Mouse (Mus musculus) thymus, postnatal 10 days (tissue): ENCODE measurements around the gene Magix.

ENCODE experiments used
- DNase-seq, 2 experiments: peaks; one replicate each; pipeline ENCODE4 v3.0.0; 2021; ENCODE audit warnings: low spot score in 2 of 2

Magix gene

DNA sequence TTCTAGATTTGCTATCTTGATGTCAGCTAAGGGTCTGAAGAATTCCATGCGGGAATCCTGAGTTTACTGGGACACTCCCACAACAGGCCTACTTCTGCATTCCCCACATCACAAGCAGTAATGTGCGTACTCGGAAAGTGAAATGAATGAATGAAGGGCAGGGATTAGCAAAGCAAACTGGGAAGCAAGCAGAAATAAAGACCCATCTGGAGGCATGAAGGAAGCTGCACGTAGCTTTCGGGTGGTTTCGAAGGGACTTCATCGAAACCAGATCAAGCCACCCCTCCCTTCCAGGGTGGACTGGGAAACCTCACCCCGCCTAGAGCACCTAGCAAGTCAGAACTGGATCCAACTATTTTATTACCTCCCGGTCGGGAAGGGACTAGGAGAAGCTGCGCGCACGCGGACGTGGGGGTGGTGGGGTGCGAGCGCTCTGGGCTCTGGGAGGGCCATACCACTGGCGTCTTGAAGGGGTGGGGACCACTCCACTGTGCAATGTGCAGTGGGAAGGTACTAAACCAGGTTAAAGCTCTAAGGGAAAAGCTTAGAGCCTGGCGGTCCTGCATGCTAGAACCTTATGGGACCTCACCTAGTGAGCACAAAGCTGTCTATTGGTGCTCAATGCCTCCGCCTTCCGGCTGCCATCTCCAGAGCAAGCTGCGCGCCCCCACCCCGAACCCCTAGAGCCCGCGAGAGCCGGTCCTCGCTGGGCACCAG is 6.6 kb downstream of the Magix start:
- DNase-seq, result peak; percentile 23

DNA sequence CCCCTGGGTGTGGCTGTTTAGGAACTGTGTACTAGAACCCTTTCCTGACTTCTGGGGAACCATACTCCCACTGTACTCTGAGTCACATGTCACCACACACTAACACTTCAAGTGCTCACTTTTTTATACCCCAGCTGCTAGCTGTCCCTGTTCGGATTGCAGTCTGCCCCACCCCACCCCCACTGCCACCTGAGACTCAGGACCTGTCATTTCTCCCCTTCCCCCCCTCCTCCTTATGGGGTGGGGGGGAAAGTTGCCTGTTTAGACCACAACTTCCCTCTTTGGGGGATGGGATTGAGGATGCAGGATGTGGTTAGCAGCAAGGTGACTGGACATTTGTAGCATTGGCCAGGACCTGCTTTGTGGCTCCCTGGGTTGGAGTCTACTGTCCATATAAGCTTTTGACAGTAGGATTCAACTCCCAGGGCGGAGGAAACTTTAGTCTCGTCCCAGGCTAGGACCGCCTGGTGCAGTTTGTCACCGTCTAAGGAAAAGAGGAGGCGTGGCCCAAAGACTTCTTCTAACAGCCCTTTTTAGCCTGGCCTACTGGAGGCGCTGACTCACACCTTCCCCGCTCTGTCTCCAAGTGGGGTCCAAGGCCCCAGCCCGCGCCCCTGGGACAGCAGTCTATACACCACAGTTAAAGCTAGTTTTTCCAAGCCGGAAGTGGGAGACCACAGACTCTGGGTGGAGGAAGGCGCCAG is 7.3 kb downstream of the Magix start:
- DNase-seq, result peak; percentile 33 to 34

DNA sequence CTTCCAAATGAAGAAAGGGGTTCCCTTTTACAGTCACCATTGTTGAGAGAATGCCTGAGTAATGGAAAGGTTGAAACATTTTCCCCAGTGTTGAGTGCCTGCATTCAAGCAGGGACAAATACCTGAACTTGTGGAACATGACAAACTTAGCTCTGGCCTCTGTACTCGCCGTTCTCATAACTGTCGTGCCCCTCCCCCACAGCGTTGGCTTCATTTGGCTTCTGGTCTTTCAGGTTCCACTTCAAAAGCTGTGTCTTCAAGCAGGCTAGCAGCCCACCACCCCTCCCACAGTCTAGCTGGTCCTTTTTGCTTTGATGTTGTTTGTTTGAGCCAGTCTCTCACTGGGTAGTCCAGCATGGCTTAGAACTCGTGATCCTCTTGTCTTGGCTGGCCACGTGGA is 8.3 kb downstream of the Magix start:
- no peak for DNase-seq

DNA sequence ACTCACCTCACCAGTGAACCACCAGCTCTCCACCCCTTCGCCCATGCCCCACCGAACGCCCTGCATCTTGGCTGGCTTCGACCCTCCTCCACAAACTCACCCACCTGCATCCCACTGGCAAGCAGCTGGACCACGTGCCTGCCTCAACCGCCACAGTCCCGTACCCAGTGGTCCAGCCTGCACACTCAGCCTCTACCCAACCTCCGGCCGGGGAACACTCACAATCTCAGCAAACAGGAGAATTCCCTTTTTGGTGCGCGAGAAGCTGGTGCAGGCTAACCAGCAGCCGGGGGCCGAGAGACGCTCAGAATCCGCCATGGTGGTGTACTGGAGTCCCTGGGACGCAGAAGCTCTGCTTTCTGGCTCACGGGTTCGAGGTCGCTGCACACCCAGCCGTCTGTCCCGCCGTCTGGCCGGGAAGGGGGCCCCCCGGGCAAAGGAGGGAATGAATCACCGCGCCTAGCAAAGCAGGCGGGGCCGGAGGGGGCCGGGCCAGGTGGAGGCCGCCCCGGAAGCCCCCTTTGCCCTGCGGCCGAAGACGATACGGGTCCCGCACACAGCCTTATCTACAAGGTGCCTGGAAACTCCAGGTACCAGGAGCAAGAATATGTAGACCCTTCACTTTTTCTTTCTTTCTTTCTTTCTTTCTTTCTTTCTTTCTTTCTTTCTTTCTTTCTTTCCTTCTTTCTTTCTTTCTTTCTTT is 10.0 kb downstream of the Magix start, which contains the start of gene Plp2:
Gene Plp2 (minus strand): TSS at position 470 of the 703 bp plus-strand sequence.
- DNase-seq, result no peak

DNA sequence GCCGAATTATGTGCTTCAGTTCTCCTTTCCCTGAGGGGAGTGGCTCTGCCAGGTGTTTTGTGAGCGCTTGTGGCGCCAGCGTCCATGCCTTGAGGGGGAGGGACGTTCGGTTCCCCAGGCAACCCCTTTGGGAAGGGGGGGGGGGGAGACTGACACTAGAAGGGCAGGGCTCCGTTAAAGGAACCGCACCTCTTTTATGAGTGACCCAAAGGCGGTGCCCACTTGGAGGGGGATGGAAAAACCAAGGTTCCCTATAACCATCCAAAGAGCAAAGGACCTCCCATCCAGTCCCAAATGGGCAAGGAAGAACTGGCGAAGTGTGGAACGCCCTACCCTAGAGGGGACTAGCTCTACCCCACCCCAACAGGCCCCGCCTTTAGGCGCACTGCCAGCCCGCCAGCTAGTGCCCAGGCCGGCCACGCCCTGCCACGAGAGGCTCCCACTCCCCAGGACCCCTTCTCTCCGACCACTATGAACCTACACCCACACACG is 10.6 kb downstream of the Magix start:
- DNase-seq, result peak; percentile 20 to 26

DNA sequence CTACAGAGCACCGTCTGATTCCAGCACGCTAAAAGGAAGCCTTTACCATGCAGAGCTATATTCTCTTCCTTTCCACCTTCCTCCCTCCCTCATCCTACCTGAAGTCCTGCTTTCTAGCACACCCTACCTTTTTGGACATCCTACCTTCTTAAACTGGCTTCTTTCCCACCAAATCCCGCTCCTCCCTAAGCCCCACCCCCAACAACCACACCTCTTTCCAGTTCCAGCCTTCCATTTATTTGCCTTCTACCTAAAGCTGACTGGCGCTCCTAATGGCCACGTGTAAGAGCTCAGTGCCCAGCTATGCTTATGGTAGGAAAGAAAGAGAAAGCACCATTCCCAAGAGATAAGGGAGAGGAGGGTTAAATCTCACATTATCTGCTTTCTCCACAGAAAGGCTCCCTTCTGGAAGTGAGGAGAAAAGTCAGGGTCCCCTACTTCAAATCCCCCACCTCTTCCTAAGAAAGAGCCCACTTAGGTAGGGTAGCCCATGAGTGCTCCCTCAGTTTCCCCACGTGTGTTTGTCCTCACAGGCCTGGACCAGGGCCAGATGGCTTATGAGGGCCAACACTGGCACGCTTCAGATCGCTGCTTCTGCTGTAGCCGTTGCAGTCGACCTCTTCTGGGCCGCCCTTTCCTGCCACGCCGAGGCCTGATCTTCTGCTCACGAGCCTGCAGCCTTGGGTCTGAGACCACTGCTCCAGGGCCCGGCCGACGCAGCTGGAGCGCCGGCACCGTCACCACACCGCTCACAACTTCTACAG is 15.1 kb downstream of the Magix start:
- DNase-seq, result no peak

DNA sequence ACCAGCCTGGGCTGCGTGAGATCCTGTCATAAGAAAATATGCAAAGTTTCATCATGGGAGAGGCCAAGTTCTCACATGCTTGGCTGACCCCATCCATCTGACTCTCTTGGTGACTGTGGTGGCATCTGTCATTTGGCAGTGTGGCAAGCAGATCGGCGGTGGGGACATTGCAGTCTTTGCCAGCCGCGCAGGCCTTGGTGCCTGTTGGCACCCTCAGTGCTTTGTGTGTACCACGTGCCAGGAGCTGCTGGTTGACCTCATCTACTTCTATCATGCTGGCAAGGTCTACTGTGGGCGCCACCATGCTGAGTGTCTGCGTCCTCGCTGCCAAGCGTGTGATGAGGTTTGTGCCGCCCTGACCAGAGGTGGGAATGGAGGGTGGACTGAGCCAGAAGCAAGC is 16.3 kb downstream of the Magix start:
- no peak for DNase-seq

DNA sequence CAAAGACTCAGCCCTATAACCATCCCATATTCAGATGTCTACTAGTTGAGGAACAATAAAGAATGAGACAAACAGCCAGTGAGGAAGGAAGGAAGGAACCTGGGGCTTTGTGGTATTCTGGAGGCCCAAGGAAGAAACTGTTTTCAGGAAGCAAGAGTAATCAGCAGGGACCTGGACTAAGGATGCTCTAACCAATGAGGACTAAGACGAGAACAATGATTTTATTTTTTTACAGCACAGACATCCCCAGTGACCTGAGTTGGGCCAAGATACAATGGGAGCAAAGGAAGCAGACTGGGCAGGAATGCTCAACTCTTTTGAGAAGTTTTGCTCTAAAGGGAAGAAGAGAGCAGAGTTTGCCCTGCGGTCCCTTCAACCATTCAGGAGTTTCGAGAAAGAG is 18.1 kb downstream of the Magix start:
- no peak for DNase-seq

DNA sequence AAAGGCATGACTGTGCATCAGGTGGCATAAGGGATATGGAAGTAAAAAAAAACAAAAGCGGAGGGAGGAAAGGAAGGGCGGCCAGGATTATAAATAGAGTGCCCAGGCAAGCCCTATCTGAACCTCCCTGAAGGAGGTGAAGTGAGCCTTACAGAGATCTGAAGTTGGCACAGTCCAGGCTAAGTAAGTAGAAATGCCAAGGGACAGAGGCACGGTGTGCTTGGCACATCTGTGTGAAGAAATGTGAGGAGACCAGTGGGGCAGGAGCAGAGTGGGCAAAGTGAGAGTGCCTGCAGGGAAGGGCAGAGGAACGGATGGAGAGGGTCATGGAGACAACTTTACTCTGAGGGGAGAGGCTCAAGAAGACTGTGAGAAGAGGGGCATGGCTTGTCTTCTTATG is 20.0 kb downstream of the Magix start:
- DNase-seq, result no peak

DNA sequence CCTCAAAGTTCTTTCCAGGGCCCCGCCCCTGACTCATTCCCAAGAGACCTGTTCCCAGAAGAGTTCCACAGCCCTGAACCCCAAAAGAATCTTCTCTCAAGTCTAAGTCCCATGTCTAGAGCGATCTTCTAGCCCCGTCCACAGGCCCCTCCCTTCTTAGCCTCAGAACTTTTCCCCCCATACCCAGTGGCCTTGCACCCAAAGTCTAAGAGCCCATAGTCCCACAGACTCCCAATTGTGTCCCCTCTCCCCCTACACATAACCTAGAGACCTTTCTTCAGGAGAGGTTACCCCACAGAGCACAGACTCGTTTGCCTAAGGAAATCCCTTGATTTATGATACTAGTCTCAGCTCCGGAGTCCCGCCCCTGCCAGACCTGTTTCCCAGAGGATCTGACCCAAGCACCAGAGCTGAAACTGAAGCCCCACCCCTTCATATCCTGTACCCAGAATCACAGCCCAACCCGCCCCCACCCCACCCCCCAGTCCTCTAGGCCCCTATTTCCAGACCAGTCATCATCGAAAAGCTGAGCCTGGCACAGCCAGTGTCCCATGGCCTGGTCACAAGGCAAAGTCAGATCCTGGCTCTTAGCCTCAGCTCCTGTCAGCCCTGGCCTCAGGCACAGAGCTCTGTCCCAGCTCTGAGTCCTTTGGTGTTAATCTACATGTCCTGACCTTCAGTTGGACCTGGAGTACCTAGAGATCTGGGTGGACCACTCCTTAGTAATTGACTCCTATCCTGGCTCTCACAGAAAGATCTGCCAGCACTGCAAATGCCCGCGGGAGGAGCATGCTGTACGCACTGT is 22.1 kb downstream of the Magix start:
- no peak for DNase-seq

DNA sequence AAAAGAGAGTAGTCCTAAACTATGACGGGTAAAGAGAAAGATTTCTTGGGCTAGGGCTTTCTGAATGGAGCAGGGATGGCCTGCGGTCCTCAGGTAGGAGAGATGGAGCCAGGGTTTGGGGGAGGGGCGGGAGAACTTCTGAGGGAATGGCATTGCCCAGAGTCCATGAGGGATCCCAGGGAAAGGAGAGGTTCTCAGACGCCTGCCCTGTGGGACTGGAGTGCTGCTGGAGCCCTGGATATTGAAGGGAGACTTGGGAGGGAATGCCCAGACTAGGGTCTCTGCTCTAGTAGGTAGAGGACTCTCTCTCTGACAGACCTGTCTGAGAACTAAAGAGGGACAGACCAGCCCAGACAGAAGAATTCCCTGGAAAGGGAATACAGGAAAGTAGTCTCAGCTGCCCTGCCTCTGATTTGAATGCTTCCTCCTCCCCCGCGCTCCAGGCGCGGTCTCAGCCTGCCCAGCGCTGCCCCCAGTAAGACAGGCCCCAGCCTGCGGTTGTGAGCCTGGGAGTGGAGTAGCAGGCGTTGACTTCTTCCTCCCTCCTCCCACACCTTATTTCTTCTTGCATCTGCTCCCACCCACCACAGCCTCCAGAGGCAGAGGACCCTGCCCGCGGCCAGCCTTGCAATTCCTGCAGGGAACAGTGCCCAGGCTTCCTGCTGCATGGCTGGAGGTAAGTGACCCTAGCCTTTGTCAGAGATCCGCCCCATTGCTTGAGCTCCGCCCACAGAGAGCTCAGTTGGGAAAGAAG is 22.8 kb downstream of the Magix start:
- no peak for DNase-seq

DNA sequence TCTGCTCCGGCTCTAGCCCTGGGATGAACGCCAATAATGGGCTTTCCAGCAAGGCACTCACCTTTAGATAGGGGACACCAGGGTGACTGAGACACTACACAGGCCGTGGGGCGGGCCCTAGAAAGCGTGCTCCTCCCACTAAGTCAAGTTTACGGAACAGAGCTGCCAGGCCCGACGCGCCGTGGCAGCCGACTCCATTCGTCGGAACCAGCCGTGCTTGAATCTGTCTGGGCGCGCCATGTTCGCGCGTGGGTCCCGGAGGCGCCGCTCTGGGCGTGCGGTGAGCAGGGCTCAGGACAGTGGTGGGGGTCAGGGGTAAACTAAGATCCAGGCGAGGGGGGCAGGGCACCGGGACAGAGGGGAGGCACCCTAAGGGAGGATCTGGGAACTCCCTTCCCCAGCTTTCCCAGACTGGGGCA is 23.8 kb downstream of the Magix start, which contains the start of gene Prickle3:
Gene Prickle3 (plus strand): TSS at position 40 of the 419 bp plus-strand sequence.
- DNase-seq, result no peak

DNA sequence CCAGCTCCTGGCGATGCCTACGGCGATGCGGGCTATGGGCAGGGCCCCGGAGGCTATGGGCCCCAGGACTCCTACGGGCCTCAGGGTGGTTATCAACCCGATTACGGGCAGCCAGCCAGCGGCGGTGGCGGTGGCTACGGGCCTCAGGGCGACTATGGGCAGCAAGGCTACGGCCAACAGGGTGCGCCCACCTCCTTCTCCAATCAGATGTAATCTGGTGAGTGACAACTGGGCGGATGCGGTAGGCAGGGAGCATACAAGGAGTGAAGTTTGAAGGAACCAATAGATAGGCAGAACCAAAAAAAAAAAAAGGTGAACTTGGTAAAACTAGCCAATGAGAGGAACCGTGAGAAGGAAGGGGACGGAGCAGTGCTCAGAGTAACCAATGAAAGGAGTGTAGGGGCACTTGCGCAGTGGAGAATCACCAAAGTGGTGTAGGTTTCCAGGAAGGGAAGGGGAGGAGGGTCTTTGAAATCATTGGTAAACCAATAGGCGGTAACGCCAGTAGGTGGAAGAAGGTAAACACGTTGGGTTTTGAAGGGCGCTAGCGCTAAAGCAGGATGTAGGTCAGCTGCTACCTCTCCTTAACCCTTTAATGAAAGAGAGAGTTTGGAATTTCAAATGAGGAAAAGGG is 32.3 kb downstream of the Magix start:
- DNase-seq, result peak; percentile 67 to 82

DNA sequence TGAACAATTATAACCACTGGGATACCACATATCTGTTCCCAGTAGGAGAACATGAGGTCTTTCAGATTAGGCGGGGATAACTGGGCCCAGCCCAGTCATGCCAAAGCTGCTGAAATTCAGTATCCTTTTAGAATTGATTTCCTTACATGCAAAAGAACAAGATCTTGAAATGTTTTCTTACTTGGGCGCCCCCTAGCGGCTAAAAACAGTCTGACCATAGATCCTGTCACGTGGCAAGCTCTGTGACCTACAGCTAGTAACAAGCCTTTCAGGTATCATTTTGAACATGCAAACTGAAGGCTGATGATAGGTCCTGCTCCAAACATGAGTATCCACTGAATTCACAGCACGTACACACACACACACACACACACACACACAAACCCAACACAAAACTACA is 35.7 kb downstream of the Magix start:
- DNase-seq, result peak; percentile 62 to 80

DNA sequence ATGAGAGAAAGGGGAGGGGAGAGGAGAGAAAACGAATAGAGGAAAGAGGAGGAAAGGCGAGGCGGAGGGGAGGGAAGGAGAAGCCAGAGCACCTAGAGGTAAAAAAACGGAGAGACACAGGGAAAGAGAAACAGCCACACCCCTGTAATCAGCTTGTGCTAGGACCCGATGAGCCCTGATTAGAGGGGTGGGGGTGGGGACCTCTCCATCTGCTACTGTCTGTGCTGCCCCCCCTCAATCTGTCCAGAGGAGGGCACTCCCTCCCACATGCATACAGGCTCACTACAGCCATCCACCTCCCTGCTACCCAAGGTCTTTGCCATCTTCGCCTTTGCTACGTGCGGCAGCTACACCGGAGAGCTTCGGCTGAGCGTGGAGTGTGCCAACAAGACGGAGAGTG is 40.3 kb downstream of the Magix start:
- DNase-seq, result no peak

DNA sequence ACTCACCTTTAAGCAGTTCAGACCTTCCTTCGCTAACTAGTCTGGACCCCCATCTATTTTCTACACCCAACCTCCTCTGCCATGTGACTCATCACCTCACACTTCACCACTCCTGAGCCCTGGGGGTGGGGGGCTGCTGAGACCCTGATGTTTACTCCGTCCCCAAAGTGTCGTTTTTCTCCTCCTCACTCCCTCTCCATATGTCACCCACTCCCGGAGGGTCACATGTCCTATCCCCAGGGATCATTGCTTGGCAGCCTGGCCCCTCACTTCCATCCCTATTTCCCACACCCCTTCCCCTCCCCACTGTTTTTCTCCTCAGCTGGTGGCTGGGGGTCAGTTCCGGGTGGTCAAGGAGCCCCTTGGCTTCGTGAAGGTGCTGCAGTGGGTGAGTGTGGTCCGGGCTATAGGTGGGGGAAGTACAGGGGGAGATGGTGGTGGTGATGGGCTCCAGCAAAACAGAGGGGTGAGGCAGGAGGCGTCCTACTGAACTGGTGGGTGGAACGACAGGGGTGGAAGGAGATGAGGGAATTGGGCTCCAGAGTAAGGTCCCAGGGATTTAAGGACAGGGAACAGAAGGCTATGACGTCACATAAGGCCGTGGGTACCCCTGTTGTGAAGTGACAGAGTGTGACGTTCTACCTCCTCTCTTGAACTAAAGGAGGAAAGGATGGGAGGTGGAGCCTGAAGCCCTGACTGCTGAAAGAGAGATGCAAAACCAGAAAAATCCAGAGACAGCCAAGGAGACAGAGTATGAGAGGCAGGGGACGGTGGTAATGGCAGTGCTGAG is 41.3 kb downstream of the Magix start:
- no peak for DNase-seq

DNA sequence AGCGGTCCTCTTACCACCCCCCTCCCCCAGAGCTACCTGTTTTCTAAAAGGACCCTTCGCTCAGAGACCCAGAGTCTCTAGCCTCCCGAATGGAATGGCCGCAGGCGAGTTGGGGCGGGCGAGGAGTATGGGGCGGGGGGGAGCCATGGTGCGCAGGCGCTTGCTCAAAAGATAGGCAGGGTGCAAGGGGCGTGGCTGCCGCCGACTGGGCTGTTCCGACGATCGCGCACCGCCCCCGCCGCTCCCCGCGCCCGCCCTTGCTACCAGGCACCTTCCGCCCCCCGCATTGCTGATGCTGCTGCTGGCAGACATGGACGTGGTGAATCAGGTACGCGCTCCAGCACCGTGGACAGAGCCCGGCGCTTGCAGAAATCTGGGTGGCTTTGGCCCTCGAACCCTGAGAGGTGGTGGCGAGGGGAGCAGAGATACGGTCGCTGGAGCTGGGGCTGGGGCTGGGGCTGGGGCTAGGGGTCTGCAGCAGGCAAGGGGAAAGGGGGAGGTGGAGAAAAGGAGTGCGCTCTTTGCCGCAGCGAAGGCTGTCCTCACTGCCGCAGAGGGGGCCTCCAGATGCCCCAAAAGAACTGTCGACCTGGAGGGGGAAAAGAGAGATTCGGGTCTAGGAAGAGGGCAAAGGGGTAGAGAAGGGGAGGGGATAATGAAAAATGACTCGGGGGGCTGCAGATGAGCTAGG is 42.5 kb downstream of the Magix start, which contains the start of gene Syp:
Gene Syp (plus strand): TSS at position 71 of the 691 bp plus-strand sequence.
- DNase-seq, result peak; percentile 78 to 89

DNA sequence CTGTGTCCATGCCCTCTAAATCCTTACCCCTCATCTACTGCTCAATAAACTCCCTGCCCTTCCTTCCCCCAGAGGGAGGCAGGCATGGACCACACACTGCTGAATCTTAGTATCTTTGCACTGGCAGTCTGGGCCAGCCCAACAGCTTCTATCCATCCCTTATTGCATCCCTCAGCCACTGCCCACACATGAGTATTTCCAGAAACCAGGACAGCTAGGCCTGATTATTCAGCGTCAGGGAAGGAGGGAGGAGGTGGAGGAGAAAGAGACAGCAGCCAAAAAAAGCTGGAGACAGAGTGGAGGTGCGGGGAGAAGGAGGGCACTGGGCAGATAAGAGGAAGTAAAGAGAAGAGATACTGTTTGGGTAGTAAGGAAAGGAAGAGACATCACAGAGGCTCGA is 46.0 kb downstream of the Magix start:
- no peak for DNase-seq
